Mouse (Mus musculus): ENCODE data around the gene Cnot3. TPM values are rescaled to one million over a fixed set of nuclear protein-coding genes. Genes with fewer than 3 reads are reported as not detected.
"Not testable (repeated sequence)": the region's sequence is repeated elsewhere in the genome, so short reads cannot be mapped to it uniquely, and the experiment has no call there.

Cnot3 gene
- 10 to 100 TPM; 22.1 to 23.1 TPM for total RNA-seq (2021)
- 20.3 and 33.2 TPM in 2 replicates for polyA plus RNA-seq (2012; rRNA removed)
- long read RNA-seq, transcript Cnot3-201 (18 exons, 2,822 nt), result major isoform, 10 of 22 reads
- long read RNA-seq, partial matches to known transcripts, result 4 of 22 reads
- long read RNA-seq, other reads (novel, unspliced or antisense), result 8 of 22 reads

- Histone ChIP-seq H3K27me3 (ENCODE audit: control insufficient read depth, insufficient read depth, low read length) (no peaks in the 10 kb centered on the region), H3K9ac (ENCODE audit: low read depth, low read length) (peak within 1 kb of the TSS; percentile 99), H3K4me1 (ENCODE audit: control insufficient read depth, insufficient read depth, low read length) (peaks cover 18% of the 10 kb centered on the region), H3K4me3 (peak within 1 kb of the TSS; percentile 79), H3K79me2 (replicated peaks; ENCODE audit: control insufficient read depth, insufficient read depth, low read length) (peaks cover 6% of the 10 kb centered on the region), H3K36me3 (ENCODE audit: control insufficient read depth, insufficient read depth, low read length) (peaks cover 17% of the 10 kb centered on the region), H3K27ac (peak within 1 kb of the TSS; percentile 93)
- peak; percentile 94 to 99 for DNase-seq
- WGBS, result under 1% methylated on average over 57 of the region's 58 CpGs
- intact Hi-C loops (cut with DNase I), result loop anchor here (1.0 to 5.0 kb wide), 2 partner anchors 19 to 47 kb away; partner anchors contain the start of genes Mboat7 and Tsen34
- TF ChIP-seq CTCF (IDR thresholded peaks at IDR 0.05) (no peak), POLR2A (IDR thresholded peaks at IDR 0.05; ENCODE audit: insufficient read depth, low read depth, low read length) (peak; percentile 81), EP300 (IDR thresholded peaks at IDR 0.05; ENCODE audit: insufficient read depth, low read depth, low read length) (no peak)
Observed at GRCm38 (mm10) chr7:3644672-3645487, at the start of gene Cnot3. Gene Cnot3 (plus strand): TSS chr7:3645268.

GRCm38 (mm10) chr7:3597755-3598154 is 47.3 kb upstream of the Cnot3 start:
- H3K4me3 ChIP-seq; H3K27ac ChIP-seq; H3K9ac ChIP-seq (ENCODE audit: low read depth, low read length); intact Hi-C loops (cut with DNase I); H3K27me3 ChIP-seq (ENCODE audit: control insufficient read depth, insufficient read depth, low read length); DNase-seq; H3K79me2 ChIP-seq (replicated peaks; ENCODE audit: control insufficient read depth, insufficient read depth, low read length); H3K36me3 ChIP-seq (ENCODE audit: control insufficient read depth, insufficient read depth, low read length); H3K4me1 ChIP-seq (ENCODE audit: control insufficient read depth, insufficient read depth, low read length): not testable (repeated sequence)
- WGBS, result 46% methylated on average over 1 of the region's 1 CpGs

GRCm38 (mm10) chr7:3601119-3601518 is 43.9 kb upstream of the Cnot3 start:
- no peaks in the 10 kb centered on the region for H3K79me2 ChIP-seq (replicated peaks; ENCODE audit: control insufficient read depth, insufficient read depth, low read length)
- no peaks in the 10 kb centered on the region; the same call in 1 of the 2 replicates for H3K4me1 ChIP-seq (ENCODE audit: control insufficient read depth, insufficient read depth, low read length)
- no peaks in the 10 kb centered on the region for H3K27me3 ChIP-seq (ENCODE audit: control insufficient read depth, insufficient read depth, low read length)
- no peak overlapping the region for H3K9ac ChIP-seq (ENCODE audit: low read depth, low read length)
- peak; percentile 34 to 50 for DNase-seq
- no peak overlapping the region for H3K4me3 ChIP-seq
- 3% methylated on average over 4 of the region's 4 CpGs for WGBS
- no peak overlapping the region for H3K27ac ChIP-seq
- intact Hi-C loops (cut with DNase I), result loop anchor here (5.0 kb wide), 1 partner anchor 379 kb away; no protein-coding TSS in a partner anchor
- no peaks in the 10 kb centered on the region for H3K36me3 ChIP-seq (ENCODE audit: control insufficient read depth, insufficient read depth, low read length)
- no peak for TF ChIP-seq EP300 (IDR thresholded peaks at IDR 0.05; ENCODE audit: insufficient read depth, low read depth, low read length)
- TF ChIP-seq CTCF (IDR thresholded peaks at IDR 0.05), result peak; percentile 95
- no peak for TF ChIP-seq POLR2A (IDR thresholded peaks at IDR 0.05; ENCODE audit: insufficient read depth, low read depth, low read length)

- TF ChIP-seq POLR2A (IDR thresholded peaks at IDR 0.05; ENCODE audit: insufficient read depth, low read depth, low read length) (no peak), CTCF (IDR thresholded peaks at IDR 0.05) (peak; percentile 71), EP300 (IDR thresholded peaks at IDR 0.05; ENCODE audit: insufficient read depth, low read depth, low read length) (no peak)
- no peak for DNase-seq
- Histone ChIP-seq H3K9ac (ENCODE audit: low read depth, low read length) (no peak overlapping the region), H3K4me3 (no peak overlapping the region), H3K79me2 (replicated peaks; ENCODE audit: control insufficient read depth, insufficient read depth, low read length) (no peaks in the 10 kb centered on the region), H3K4me1 (ENCODE audit: control insufficient read depth, insufficient read depth, low read length) (peaks cover 6% of the 10 kb centered on the region), H3K27ac (no peak overlapping the region), H3K36me3 (ENCODE audit: control insufficient read depth, insufficient read depth, low read length) (no peaks in the 10 kb centered on the region), H3K27me3 (ENCODE audit: control insufficient read depth, insufficient read depth, low read length) (no peaks in the 10 kb centered on the region)
- intact Hi-C loops (cut with DNase I), result loop anchor here (5.0 kb wide), 1 partner anchor 71 kb away; the partner anchor contains the start of gene Tmc4
- 15% methylated on average over 2 of the region's 2 CpGs for WGBS
Observed at GRCm38 (mm10) chr7:3606798-3607197, 38.3 kb upstream of the Cnot3 start.

- no peak for DNase-seq
- Histone ChIP-seq H3K36me3 (ENCODE audit: control insufficient read depth, insufficient read depth, low read length) (no peaks in the 10 kb centered on the region), H3K79me2 (replicated peaks; ENCODE audit: control insufficient read depth, insufficient read depth, low read length) (no peaks in the 10 kb centered on the region), H3K4me3 (no peak overlapping the region), H3K4me1 (ENCODE audit: control insufficient read depth, insufficient read depth, low read length) (peaks cover 6% of the 10 kb centered on the region), H3K27me3 (ENCODE audit: control insufficient read depth, insufficient read depth, low read length) (no peaks in the 10 kb centered on the region), H3K9ac (ENCODE audit: low read depth, low read length) (no peak overlapping the region), H3K27ac (no peak overlapping the region)
- TF ChIP-seq EP300 (IDR thresholded peaks at IDR 0.05; ENCODE audit: insufficient read depth, low read depth, low read length) (no peak), POLR2A (IDR thresholded peaks at IDR 0.05; ENCODE audit: insufficient read depth, low read depth, low read length) (no peak), CTCF (IDR thresholded peaks at IDR 0.05) (no peak)
- intact Hi-C loops (cut with DNase I), result loop anchor here (5.0 kb wide), 1 partner anchor 70 kb away; the partner anchor contains the start of gene Tmc4
- 81% methylated on average over 6 of the region's 6 CpGs for WGBS
Observed at GRCm38 (mm10) chr7:3607391-3607790, 37.7 kb upstream of the Cnot3 start.

GRCm38 (mm10) chr7:3608668-3609067 is 36.4 kb upstream of the Cnot3 start:
- Histone ChIP-seq H3K4me3 (no peak overlapping the region), H3K27me3 (ENCODE audit: control insufficient read depth, insufficient read depth, low read length) (no peaks in the 10 kb centered on the region), H3K9ac (ENCODE audit: low read depth, low read length) (no peak overlapping the region), H3K36me3 (ENCODE audit: control insufficient read depth, insufficient read depth, low read length) (no peaks in the 10 kb centered on the region), H3K27ac (peak overlapping the region; percentile 83), H3K79me2 (replicated peaks; ENCODE audit: control insufficient read depth, insufficient read depth, low read length) (no peaks in the 10 kb centered on the region), H3K4me1 (ENCODE audit: control insufficient read depth, insufficient read depth, low read length) (peaks cover 6% of the 10 kb centered on the region)
- DNase-seq, result no peak
- WGBS, result 72% methylated on average over 3 of the region's 3 CpGs
- intact Hi-C loops (cut with DNase I), result loop anchor here (5.0 kb wide), 1 partner anchor 69 kb away; the partner anchor contains the start of gene Tmc4
- TF ChIP-seq CTCF (IDR thresholded peaks at IDR 0.05) (no peak), POLR2A (IDR thresholded peaks at IDR 0.05; ENCODE audit: insufficient read depth, low read depth, low read length) (no peak), EP300 (IDR thresholded peaks at IDR 0.05; ENCODE audit: insufficient read depth, low read depth, low read length) (no peak)

All from heart, adult 2 months (tissue).